Mouse (Mus musculus) erythroblast, embryonic 14.5 days (primary cell): Measurements from ENCODE around the gene Tenm4. TPM values are rescaled to one million over a fixed set of nuclear protein-coding genes. Genes with fewer than 3 reads are reported as not detected.

Experiments
- H3K27me3 ChIP-seq: 2 replicates; pipeline ENCODE4 v1.6.1; 2012; ENCODE audit warnings: inconsistent platforms; ENCODE audit not compliant: control insufficient read depth
- H3K36me3 ChIP-seq: 2 replicates; pipeline ENCODE4 v1.6.1; 2012; ENCODE audit warnings: mild to moderate bottlenecking, inconsistent platforms; ENCODE audit not compliant: control insufficient read depth
- H3K4me1 ChIP-seq: 2 replicates; pipeline ENCODE4 v1.6.1; 2012; ENCODE audit warnings: inconsistent platforms; ENCODE audit not compliant: control insufficient read depth
- H3K4me3 ChIP-seq: replicated peaks from 2 replicates; pipeline ENCODE3; 2012; ENCODE audit warnings: moderate library complexity, mild to moderate bottlenecking, inconsistent platforms
- H3K9me3 ChIP-seq: 2 replicates; pipeline ENCODE4 v1.6.1; 2012; ENCODE audit warnings: low read length, inconsistent platforms, mixed read lengths; ENCODE audit not compliant: control insufficient read depth
- GATA1 ChIP-seq: IDR thresholded peaks from 2 replicates; pipeline ENCODE4 v1.6.1; 2012; ENCODE audit warnings: low read length, inconsistent platforms, mixed read lengths
- TAL1 ChIP-seq: IDR thresholded peaks from 3 replicates; pipeline ENCODE4 v1.6.1; 2012; ENCODE audit warnings: low read length, inconsistent platforms, mixed read lengths
- polyA plus RNA-seq: library from polyadenylated mRNA; stranded (reverse); fragments of >175 nt; gene quantifications from 2 replicates; pipeline ENCODE4 v1.2.3, GENCODE M21; 2012

The Tenm4 gene
- polyA plus RNA-seq, 1 experiment: not detected

DNA sequence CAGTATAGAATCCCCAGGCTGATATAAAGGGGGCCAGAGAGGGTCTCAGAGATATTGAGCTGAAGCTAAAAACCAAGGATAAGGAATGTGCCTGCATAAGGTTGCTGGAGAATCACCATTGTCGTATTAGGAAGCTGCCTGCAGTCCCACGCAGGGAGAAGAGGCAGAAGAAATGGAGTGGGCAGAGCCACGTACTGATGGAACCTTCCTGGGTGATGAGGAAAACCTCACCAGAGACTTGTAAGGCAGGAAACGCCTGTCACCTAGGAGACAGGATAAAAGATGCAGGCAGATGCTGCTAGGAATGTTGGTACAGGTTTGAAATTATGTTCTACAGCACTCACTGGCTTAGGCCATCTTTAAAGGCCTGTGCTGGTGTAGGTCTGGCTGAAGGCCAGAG, 329.8 kb downstream of the Tenm4 start:
- TF ChIP-seq GATA1 (no peak), TAL1 (no peak)
- Histone ChIP-seq H3K27me3 (no peaks in the 10 kb centered on the region), H3K4me3 (no peak overlapping the region), H3K9me3 (no peaks in the 10 kb centered on the region), H3K4me1 (no peaks in the 10 kb centered on the region), H3K36me3 (no peaks in the 10 kb centered on the region)

DNA sequence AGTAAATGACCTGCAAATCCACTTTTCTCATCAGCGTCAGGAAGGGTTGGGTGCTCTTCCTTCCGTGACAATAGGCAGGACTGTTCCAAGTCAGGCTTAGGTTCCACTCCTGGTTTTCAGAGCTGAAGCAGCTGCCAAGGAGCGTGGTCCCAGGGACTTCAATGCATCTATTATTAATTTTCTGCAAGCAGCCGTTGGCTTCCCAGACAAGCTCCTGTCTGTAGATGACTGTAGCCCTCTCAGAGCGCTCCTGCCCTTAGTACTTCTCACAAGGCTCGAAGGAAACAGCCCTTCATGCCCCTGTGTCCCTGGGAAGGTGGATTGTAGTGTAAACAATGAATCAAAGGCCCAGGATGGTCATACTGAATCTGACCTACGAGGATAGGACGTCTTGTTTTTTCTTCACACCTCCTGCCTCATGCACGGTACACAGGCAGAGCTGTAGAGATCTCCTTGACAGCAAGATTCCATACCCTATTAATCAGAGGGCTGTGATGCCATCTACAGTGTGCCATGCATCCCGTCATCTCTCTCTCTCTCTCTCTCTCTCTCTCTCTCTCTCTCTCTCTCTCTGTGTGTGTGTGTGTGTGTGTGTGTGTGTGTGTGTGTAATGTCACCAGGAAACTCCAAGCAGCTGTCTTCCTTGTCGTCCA, 331.4 kb downstream of the Tenm4 start:
- no peak overlapping the region for H3K4me3 ChIP-seq
- no peak for TF ChIP-seq GATA1
- no peaks in the 10 kb centered on the region for H3K9me3 ChIP-seq
- no peaks in the 10 kb centered on the region for H3K36me3 ChIP-seq
- no peaks in the 10 kb centered on the region for H3K27me3 ChIP-seq
- H3K4me1 ChIP-seq: no peaks in the 10 kb centered on the region

DNA sequence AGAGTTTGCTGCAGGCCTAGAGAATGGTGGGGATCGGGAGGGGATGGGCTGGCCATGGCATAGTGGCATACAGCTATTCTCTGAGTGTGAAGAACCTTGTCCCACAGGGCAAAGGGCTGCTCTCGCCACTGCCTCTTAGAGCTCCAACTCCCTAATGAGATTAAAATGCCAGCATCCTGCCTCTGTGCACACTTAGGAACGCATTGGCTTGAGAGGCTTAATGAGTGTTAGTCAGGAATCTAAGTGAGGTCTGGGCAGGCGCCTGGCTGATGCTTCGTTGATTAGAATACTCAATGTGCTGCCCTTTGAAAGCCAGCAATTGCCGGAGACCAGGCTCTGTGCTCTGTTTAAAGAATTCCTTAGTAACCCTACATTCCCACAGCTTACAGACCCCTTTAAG, 334.5 kb downstream of the Tenm4 start:
- Histone ChIP-seq H3K36me3 (no peaks in the 10 kb centered on the region), H3K4me3 (no peak overlapping the region), H3K9me3 (no peaks in the 10 kb centered on the region), H3K27me3 (no peaks in the 10 kb centered on the region), H3K4me1 (no peaks in the 10 kb centered on the region)
- no peak for TF ChIP-seq TAL1
- no peak for TF ChIP-seq GATA1

DNA sequence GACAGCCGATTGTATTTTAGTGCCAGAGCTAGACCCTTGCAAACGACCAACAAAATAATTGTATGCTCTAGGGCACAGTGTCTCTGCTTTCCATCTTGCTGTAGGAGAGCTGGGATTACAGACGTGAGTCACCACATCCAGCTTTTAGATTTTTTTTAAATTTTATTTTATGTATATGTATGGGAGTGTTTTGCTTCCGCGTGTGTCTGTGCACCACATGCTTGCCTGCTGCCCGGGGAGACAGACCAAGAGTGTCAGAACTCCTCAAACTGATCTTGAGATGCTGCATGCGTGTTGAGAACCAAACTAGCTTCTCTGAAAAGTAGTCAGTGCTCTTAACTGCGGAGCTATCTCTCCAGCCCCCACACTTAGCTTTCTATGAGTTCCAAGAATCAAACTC, 336.0 kb downstream of the Tenm4 start:
- Histone ChIP-seq H3K4me3 (no peak overlapping the region), H3K4me1 (no peaks in the 10 kb centered on the region), H3K36me3 (no peaks in the 10 kb centered on the region), H3K9me3 (no peaks in the 10 kb centered on the region), H3K27me3 (no peaks in the 10 kb centered on the region)
- TF ChIP-seq GATA1: no peak

DNA sequence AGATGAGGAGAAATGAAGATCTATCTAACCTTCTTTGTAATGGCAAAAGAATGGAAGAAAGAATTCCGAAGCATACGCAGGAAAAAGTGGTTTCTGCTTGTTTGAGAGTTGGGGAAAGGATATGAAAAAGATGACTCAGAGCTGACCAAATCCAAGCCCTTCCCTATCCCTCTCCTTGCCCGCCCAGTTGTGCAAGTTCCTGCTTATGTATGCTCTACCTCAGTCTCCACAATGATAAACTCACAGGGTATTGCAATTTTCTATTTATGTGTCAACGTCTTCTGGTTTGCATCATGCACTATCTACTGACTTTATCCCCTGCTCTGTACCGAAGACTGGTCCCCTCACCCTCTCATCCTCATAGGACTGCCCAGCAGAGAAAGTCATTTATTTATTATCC, 339.4 kb downstream of the Tenm4 start:
- no peaks in the 10 kb centered on the region for H3K9me3 ChIP-seq
- H3K36me3 ChIP-seq: no peaks in the 10 kb centered on the region
- H3K4me1 ChIP-seq: no peaks in the 10 kb centered on the region
- H3K27me3 ChIP-seq: no peaks in the 10 kb centered on the region
- TF ChIP-seq GATA1 (no peak), TAL1 (no peak)
- H3K4me3 ChIP-seq: no peak overlapping the region

DNA sequence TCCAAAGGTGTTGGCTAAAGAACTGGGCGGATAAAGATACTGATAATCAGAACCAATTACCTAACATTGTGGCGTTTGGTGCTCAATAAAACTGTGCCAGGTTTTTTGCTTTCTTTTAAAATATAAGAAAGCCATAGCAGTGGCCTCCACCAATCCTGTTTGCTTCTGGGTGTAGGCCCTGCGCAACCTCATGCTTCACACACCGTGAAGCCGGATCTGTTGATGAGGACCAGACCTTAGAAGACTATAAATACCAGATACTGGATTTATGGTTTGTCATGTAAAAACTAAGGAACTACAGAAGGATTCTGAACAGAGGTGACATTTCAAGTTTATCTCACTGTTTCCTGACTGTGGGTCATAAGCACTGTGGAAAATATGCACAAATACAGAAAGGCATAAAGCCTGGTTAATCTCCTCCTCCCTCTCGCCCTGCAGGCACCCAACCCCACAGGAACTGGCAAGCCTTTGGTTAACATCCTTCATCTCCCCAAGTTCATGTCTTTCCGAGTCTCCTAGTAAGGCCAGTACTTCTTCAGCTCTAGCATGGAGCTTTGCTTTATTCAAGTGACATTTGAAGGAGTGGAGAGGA, 340.1 kb downstream of the Tenm4 start:
- Histone ChIP-seq H3K9me3 (no peaks in the 10 kb centered on the region), H3K27me3 (no peaks in the 10 kb centered on the region), H3K4me1 (no peaks in the 10 kb centered on the region), H3K36me3 (no peaks in the 10 kb centered on the region), H3K4me3 (no peak overlapping the region)
- TF ChIP-seq TAL1 (no peak), GATA1 (no peak)

DNA sequence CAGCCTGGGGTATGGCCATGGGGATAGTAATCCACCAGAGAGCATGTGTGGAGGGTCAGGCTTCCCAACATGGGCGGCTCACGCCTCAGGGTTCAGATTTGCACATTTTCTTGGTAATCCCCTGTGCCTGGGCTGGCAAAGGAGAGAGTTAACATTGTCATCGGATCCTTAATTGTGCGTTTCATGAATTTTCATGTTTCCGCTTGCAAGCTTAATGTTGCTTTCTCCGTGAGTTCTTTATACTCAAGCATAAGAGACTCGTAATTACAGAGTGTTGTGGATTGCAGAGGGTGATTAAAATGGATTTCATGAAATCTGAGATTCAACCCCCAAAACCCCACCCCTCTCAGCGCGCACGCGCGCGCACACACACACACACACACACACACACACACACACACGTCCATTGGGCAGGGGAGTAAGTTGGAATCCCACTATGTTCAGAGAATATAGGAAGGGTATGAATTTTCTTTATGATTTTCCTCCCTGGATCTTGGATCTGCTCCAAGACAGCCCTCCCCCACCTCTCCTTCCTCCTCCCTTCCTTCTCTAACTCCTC, 341.0 kb downstream of the Tenm4 start:
- H3K9me3 ChIP-seq: no peaks in the 10 kb centered on the region
- no peak overlapping the region for H3K4me3 ChIP-seq
- no peaks in the 10 kb centered on the region for H3K27me3 ChIP-seq
- no peaks in the 10 kb centered on the region for H3K36me3 ChIP-seq
- no peak for TF ChIP-seq GATA1
- TF ChIP-seq TAL1: no peak
- H3K4me1 ChIP-seq: no peaks in the 10 kb centered on the region

DNA sequence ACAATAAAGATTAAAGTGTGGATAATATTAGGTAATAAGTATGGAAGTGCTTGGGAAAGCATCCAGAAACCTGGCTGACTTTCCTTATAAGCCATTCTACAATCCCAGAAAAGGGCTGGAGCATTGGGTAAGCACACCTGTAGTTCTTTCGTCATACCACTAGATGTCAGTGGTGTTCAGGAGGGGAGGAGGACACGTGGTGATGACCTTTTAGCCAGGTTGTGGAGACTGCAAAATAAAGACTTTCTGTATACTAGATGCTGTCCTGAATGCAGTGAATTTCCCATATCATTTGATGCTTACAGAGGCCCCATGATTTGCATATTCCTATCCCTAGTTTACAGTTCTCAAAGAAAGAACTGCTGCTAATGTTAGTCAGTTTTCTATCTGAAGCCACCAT, 348.2 kb downstream of the Tenm4 start:
- H3K36me3 ChIP-seq: no peaks in the 10 kb centered on the region
- no peaks in the 10 kb centered on the region for H3K4me1 ChIP-seq
- no peaks in the 10 kb centered on the region for H3K9me3 ChIP-seq
- H3K27me3 ChIP-seq: no peaks in the 10 kb centered on the region
- no peak for TF ChIP-seq TAL1
- no peak for TF ChIP-seq GATA1
- no peak overlapping the region for H3K4me3 ChIP-seq

DNA sequence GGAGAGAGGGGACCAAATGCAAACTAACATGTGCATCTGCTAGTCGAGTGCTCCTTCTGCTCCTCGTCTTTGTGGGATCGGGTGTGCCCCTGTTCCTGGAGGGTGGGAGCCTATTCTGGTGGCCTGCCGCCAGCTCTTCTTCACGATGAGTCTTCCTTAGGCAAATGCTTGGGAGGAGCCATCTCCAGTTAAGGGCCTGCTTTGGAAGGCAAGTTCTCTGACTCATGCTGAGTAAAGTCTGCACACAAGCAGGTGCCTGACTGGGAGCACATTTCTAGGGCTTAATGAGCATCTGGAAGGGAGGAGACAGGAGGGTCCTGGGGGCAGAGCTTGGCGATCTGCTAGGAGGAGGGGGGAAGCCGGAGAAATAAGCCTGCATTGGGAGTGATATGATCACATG, 350.9 kb downstream of the Tenm4 start:
- no peaks in the 10 kb centered on the region for H3K36me3 ChIP-seq
- H3K9me3 ChIP-seq: no peaks in the 10 kb centered on the region
- no peaks in the 10 kb centered on the region for H3K27me3 ChIP-seq
- no peaks in the 10 kb centered on the region for H3K4me1 ChIP-seq
- no peak for TF ChIP-seq TAL1
- TF ChIP-seq GATA1: no peak
- H3K4me3 ChIP-seq: no peak overlapping the region

DNA sequence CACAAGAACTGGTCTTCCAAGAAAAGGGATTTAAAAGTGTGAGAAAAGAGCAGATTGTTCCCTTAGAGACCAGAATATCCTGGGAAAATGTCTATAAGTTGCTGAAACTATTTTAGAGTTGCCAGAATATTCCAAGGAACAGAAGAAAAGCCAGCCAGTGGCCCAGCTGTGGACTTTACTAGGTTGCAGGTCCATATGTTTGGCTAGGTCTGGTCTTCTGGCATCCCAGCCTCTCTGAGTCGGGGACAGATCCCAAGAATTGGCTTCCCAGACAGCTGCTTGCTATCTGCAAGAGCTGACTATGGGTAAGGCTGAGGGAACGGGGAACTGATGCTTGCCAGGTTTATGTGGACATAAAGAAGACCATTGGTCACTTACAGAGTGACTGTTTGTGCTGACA, 352.6 kb downstream of the Tenm4 start:
- Histone ChIP-seq H3K9me3 (no peaks in the 10 kb centered on the region), H3K4me1 (no peaks in the 10 kb centered on the region), H3K4me3 (no peak overlapping the region), H3K27me3 (no peaks in the 10 kb centered on the region), H3K36me3 (no peaks in the 10 kb centered on the region)
- TF ChIP-seq GATA1: no peak
- no peak for TF ChIP-seq TAL1
